Mouse (Mus musculus) erythroid progenitor cell, adult 5-6 weeks (primary cell): ENCODE results near the gene Enc1. TPM values are rescaled to one million over a fixed set of nuclear protein-coding genes. Genes with fewer than 3 reads are reported as not detected.
A peak's percentile ranks its signal among the peaks of the same experiment; 100 is the strongest.

Source experiments
- ATAC-seq: replicated peaks from 2 replicates; pipeline ENCODE4 v1.8.0; 2016; ENCODE audit warnings: moderate number of reproducible peaks, mild to moderate bottlenecking, moderate TSS enrichment, inconsistent platforms; ENCODE audit not compliant: poor library complexity, low FRiP score, severe bottlenecking
- total RNA-seq, 2 experiments: library from RNA; stranded (forward) in 1 of 2; stranded (reverse) in 1 of 2; fragments of 150-400 nt in 1 of 2; fragments of 186-747, 209-891 nt in 1 of 2; gene quantifications; 2 replicates each; pipeline versions ENCODE4 v1.2.3 to v1.2.4; 2015 to 2017; ENCODE audit warnings: low replicate concordance in 2 of 2

The Enc1 gene
- 0.36 and 1.7 TPM in 2 replicates for total RNA-seq (2015; ENCODE audit: low replicate concordance)
- under 0.01 and 1.1 TPM in 2 replicates for total RNA-seq (2017; ENCODE audit: low replicate concordance)

- ATAC-seq = peak; percentile 43; the same call in 1 of the 2 replicates
Observed at GRCm38 (mm10) chr13:97240965-97241786, at the start of gene Enc1. Enc1 (plus strand) TSS chr13:97241105.

DNA sequence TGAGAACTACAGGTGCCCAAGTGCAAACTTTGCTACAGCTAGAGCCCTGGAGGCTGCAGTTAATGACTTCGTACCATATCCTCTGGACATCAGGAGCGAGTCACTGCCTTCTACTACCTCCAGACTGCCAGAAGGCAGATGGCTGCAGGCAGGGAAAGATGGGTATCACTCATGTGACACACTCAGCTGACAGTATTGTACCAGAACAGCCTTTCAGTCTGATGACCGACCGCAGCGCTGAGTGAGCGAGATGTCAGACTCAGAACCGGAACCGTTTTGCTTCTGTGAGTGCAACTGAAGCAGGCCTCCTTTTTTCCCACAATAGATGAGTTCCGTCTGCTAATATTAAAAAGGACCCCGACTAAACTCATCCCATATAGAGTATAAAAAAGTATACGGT is 48.3 kb upstream of the Enc1 start:
- ATAC-seq = no peak

DNA sequence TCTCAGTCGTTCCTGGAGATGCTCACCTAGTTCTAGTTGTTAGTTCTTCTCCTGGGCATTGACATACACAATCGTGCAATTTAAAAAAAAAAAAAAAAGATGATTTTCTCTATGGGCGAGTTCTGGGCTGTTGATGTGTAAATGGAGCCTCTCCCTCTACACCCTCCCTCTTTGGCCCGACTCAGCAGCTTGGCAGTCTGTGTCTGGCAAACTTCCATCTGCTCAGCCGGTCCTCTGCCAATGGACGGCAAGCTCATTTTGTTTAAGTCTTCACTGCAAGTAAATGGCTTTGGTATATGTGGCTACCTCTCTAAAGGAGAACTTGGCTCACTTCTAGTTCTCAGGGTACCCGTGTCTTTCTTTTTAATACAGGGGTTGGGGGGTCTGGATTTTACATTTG is 47.5 kb upstream of the Enc1 start:
- no peak for ATAC-seq

DNA sequence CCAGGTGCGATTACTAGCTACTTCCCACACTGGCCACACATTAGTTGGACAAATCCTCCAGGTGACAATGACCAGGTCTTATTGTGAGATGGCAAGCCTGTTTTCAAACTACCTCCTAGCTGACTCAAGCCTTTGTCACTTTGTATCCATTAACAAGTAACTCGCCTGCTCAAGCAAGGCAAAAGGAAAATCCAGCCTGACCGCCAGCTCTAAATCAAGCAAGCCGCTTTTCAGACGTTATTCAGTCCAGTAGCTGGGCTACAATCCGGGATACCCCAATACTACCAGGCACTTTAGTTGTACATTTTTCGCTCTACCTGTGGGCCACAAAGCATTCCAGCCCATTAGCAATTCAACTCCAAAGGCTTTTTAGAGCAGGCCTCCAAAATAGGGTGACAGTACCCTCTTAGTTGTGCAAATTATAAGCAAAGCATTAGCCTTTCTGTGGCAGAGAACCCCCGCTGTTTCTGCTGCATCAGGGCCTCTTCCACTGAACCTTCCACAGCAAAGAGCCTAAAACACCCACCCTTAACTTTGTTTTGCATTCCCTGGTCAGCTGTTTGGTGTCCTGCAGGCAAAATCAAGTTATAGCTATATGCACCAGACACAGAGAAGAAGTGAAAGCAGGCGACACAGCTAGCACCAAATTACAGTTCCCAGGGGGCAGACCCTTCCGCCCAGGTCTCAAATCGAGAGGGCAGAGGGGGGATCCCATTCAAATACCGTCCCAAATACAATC is 44.5 kb upstream of the Enc1 start:
- ATAC-seq = no peak

DNA sequence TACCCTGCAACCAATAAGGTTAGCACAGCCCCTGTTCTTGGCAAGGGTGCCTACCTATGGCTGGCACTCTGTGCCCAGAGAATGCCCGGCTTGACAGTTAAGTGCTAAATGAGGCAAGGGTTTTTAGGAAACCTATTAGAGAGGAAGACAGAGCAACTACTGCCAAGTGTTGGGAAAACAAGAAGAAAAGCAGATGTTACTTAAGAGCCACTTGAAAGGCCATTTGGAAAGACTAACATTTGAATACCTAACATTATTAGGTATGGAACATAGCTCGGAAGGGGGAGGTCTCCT is 44.0 kb upstream of the Enc1 start:
- no peak for ATAC-seq

DNA sequence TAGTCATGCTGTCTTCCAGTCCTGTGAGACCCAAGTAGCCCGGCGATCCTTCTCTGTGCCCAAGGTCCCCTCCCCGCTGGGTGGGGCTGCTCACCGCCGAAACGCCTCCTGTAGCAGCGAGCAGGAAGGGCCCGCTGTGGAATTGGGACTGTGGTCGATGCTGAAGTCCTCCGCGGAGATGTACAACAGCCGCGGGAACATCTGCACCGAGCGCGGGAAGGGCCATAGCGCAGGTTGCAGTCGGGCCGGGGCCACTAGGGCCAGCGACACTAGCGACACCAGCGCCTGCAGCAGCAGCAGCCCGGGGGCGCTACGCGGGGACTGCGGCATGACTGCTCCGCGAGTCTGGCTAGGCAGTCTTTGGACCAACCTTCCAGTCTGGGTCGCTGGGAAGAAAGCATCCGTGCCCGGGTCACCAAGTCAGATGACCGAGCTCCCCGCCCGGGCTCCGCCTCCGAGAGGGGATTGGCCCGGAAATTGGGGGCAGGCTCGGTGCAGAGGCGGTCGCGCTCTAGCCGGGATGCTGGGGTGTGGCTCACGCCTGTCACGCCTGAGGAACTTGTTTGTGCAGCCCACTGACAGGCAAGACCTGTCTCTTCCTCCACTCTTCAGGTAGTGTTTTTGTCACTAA is 42.9 kb upstream of the Enc1 start, which contains the start of gene Hexb:
Gene Hexb, minus strand, starts transcription at position 426 of the 631 bp plus-strand sequence.
- peak; percentile 93 for ATAC-seq

DNA sequence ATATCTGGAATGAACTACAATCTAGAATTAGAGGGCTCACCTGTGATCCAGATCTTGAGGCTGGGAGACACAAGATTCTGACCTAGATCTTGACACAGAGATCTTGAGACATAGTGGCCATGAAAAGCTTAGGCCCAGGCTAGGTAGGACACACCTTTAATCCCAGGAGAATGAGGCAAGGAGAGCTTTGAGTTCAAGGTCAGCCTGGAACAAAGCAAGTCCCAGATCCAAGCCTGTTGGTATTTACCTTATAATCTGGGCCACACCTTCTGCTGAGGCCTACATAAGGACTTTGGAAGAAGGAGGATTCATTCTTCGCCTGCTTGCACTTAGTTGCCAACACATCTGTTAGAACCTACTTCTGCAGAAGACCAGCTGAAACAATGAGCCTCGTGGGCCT is 41.8 kb upstream of the Enc1 start:
- ATAC-seq = no peak

DNA sequence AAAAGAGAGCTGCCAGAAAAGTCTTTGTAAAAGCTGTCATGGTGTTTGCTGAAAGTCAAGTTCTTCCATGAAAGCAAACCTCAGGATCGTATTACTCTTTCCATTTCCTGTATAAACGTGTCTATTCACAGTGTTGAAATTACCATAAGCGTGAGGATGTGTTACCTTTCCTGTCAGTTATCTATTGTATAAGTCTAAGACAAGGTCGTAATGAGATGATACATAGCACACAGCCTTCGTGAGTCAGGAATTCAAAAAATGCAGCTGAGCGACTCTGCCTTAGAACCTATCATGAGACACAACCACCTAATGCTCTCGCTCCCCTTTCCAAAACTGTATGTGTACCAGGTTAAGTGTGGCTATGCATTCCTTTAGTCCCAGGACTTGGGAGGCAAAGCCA is 39.8 kb upstream of the Enc1 start:
- ATAC-seq = no peak

GRCm38 (mm10) chr13:97201896-97202295 is 39.0 kb upstream of the Enc1 start:
- no peak for ATAC-seq

DNA sequence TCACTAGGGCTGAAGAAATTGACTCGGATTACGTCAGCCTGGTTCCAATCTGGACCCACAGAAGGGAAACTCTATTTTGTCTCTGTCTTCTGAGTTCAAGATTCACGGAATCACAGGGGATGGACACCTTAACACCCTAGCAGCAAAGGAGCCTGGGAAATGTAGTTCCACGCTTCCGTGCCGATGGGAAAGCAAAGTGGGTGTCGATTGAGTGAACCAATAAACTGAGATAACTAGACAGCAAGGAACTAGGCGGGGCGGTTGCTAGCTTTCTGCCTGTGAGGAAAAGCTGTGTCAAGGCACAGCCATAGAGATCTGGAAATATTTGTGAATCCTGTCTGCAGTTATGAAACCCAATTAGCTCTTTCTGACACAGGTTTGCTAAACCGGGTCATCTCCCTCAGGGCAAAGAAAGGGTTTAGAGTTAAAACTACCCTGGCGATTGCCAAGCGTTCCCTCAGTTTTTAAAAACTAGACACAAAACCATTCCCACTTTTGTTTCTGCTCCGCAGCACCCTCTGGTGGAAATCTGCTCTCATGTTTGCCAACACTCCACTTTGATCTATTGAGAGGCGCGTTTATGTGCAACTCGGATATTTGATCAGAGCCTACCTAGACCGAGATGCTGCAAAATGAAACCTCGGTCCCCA is 35.7 kb upstream of the Enc1 start:
- ATAC-seq = peak; percentile 81

DNA sequence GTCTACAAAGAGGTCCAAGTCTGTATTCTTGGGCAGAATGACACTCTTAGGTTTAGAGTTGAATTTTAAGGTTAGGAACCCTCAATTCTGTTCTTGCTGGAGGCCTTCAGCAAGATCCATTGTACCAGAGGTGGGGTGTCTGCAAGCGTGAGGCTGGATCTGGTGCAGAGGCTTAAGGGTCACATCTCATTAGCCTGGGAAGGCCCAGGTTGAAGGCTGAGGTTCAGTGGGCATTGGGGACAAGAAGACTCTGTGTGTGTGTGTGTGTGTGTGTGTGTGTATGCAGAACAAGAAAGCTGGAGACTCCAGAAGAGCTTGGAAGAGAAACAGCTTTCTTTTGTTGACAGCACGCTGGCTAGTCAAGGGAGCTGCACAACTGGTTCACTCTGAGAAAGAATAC is 34.9 kb upstream of the Enc1 start:
- no peak for ATAC-seq

GRCm38 (mm10) chr13:97207472-97208111 is 33.3 kb upstream of the Enc1 start:
- no peak for ATAC-seq

DNA sequence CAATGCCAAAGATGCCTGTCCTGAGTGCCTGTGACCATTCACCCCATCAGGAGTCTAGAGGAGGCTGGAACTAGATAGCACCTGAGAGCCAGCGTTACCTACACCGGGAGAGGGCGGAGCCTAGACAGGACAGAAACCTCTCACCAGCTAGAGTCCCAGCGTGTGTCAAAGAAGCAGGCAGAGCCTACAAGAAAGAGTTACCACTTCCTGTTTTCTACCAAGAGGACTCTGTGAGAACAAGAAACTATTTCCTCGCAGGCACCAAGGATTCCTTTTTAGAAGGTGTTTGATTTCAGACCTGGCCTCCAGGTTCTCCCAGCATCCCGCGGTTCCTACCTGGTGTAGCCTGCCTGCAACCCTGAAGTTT is 32.8 kb upstream of the Enc1 start:
- ATAC-seq = no peak

DNA sequence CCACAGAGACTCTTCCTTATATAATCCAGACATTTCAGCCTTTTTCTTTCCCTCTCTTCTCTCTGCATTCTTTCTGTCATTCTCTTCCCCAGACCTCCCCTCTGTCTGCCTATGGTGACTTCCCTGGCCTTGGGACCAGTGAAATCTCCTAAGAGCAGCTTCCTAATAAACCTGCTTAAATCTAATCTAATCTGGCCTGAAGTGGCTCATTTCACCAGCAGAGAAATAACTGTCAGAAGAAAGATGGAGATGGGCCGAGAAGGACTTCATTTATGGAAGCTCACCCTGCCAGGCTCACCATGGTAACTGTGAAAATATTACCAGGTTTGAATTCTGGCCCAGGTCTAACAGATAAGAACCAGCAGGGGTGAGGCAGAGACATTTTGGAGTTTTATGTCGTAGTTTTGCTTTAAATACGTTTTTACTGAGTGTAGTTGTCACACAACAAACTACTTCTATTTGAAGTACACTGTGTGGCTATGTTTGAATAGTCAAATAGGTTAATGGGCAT is 32.4 kb upstream of the Enc1 start:
- ATAC-seq = no peak

DNA sequence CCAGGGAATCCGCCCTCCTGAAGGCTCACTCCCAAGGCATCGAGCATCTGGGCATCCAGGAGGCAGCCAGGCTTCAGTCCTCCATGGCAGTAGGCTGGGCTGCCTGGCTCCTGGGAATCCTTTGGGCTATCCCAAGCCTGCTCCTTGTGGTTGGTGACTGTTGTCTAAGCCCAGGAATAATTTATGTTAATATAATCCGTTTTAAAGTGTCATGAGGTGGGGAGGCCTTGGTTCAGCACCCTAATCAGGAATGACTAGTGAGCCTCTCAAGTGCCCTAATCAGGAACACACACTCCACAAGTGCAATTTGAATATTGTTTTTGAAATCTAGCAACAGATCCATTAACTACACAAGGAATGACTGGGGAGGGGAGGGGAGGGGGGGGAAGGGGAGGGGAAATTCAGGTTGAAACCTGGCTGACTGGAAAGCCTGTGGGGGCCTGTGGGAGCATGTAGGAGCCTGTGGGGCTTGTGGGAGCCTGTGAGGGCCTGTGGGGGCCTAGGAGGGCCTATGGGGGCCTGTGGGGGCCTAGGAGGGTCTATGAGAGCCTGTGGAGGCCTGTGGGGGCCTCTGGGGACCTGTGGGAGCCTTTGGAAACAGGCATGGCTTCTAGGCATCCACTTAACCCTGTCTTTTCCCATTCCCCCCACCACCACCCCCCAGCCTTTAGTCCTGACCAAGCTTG is 26.2 kb upstream of the Enc1 start:
- ATAC-seq = no peak

- ATAC-seq = no peak
Observed at GRCm38 (mm10) chr13:97215563-97215962, 25.3 kb upstream of the Enc1 start.

GRCm38 (mm10) chr13:97216196-97216595 is 24.7 kb upstream of the Enc1 start:
- ATAC-seq = no peak

- no peak for ATAC-seq
Observed at GRCm38 (mm10) chr13:97220022-97220421, 20.9 kb upstream of the Enc1 start.

DNA sequence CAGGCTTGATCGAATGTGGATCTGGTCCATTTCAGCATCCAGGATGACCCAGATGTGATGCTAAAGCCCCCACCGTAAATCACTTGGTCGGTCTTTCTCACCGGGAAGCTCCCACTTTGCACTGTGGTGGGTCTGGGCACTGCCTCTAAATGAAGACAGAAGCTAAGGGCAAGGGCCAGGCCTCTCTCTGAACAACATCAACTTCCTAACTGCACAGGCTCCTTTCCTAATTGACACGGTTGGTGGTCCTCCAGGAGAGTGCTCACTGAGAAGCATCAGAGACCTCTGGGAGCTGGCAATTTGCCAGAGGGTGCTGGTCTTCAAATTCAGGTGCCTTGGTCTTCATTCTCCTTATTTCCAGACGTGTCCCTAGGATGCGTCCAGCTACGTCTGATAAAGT is 17.0 kb upstream of the Enc1 start:
- ATAC-seq = no peak
